In genomic region chr1:92875360-92876111, GRCm38 (mm10) we compare ENCODE assay signal across 16 mouse cellular contexts. TPM values are rescaled to one million over a fixed set of nuclear protein-coding genes. Genes with fewer than 3 reads are reported as not detected.
"Had no signal": no experiment of that assay in that cellular context is flagged by ENCODE, and none has a peak within 500 bp of the region (broad histone marks: within the 10 kb centered on the region; RNA-seq: fewer than 3 reads in every experiment).

No protein-coding gene starts in this region.

- H3K4me3 ChIP-seq: kidney, embryonic 15.5 days; limb, embryonic 15.5 days; liver, embryonic 12.5 days; megakaryocyte, embryonic 14.5 days; midbrain, embryonic 15.5 days; neural tube, embryonic 13.5 days had no signal

- DNase-seq: kidney, adult 2 months; kidney, postnatal 14 days; lung, embryonic 14.5 days; lung, postnatal 10 days; retina, postnatal 1 day; thymus, adult 2 months; thymus, postnatal 25 days had no signal

- H3K27ac ChIP-seq: kidney, embryonic 15.5 days; limb, embryonic 15.5 days; liver, embryonic 12.5 days; macrophage; midbrain, embryonic 15.5 days; neural tube, embryonic 13.5 days had no signal

RNA-seq across cellular contexts. Expression of gene Ankmy1, which starts 27.2 kb away (rescaled TPM):
- total RNA-seq: monocyte, adult 5-6 weeks had no signal
- polyA plus RNA-seq: liver, embryonic 16.5 days had no signal
